Mouse (Mus musculus): Measurements from ENCODE around the gene Traf4. TPM values are rescaled to one million over a fixed set of nuclear protein-coding genes. Genes with fewer than 3 reads are reported as not detected.
"Not testable (repeated sequence)": the region's sequence is repeated elsewhere in the genome, so short reads cannot be mapped to it uniquely, and the experiment has no call there.

Gene Traf4
- polyA plus RNA-seq, 2 experiments = 17.1 to 35.1 TPM

- 20% methylated on average over 5 of the region's 5 CpGs for WGBS (ENCODE audit: insufficient replicate concordance)
- Histone ChIP-seq H3K4me1 (replicated peaks; ENCODE audit: control insufficient read depth in 2 of 2, insufficient read depth in 2 of 2, low read length in 1 of 2) (peaks cover 15 to 27% of the 10 kb centered on the region in 2 experiments), H3K36me3 (replicated peaks; ENCODE audit: control insufficient read depth, insufficient read depth, low read depth) (no peaks in the 10 kb centered on the region; the same call in 1 of the 2 replicates), H3K27me3 (ENCODE audit: control insufficient read depth, insufficient read depth, low read length) (no peaks in the 10 kb centered on the region), H3K9ac (replicated peaks) (peak overlapping the region; percentile 9; the same call in 1 of the 2 replicates), H3K9me3 (ENCODE audit: control insufficient read depth, low read length) (no peaks in the 10 kb centered on the region), H3K4me3 (ENCODE audit: insufficient read depth in 1 of 2, low read depth in 2 of 2, low read length in 2 of 2) (no peak overlapping the region), H3K4me2 (ENCODE audit: low read depth) (peak overlapping the region; percentile 24; the same call in 1 of the 2 replicates), H3K27ac (peak overlapping the region; percentile 25)
- DNase-seq (ENCODE audit: low read depth in 3 of 3, low spot score in 3 of 3) = no peak
- TF ChIP-seq EP300 (IDR thresholded peaks at IDR 0.05; ENCODE audit: low read depth) (peak; percentile 33; the same call in 1 of the 2 replicates), CTCF (IDR thresholded peaks at IDR 0.05; ENCODE audit: low read depth) (no peak)
- peak; percentile 31; the same call in 1 of the 2 replicates for ATAC-seq (ENCODE audit: insufficient read depth)
Observed at GRCm38 (mm10) chr11:78140665-78141064, 24.7 kb downstream of the Traf4 start.

- no peak for ATAC-seq (ENCODE audit: insufficient read depth)
- no peak overlapping the region for H3K4me3 ChIP-seq (ENCODE audit: insufficient read depth in 1 of 2, low read depth in 2 of 2, low read length in 2 of 2)
- no peaks in the 10 kb centered on the region for H3K9me3 ChIP-seq (ENCODE audit: control insufficient read depth, low read length)
- WGBS (ENCODE audit: insufficient replicate concordance) = 67% methylated on average over 3 of the region's 3 CpGs
- H3K36me3 ChIP-seq (replicated peaks; ENCODE audit: control insufficient read depth, insufficient read depth, low read depth) = no peaks in the 10 kb centered on the region; the same call in 1 of the 2 replicates
- peaks cover 31 to 46% of the 10 kb centered on the region in 2 experiments for H3K4me1 ChIP-seq (replicated peaks; ENCODE audit: control insufficient read depth in 2 of 2, insufficient read depth in 2 of 2, low read length in 1 of 2)
- TF ChIP-seq CTCF (IDR thresholded peaks at IDR 0.05; ENCODE audit: low read depth) = no peak
- TF ChIP-seq EP300 (IDR thresholded peaks at IDR 0.05; ENCODE audit: low read depth) = no peak
- no peaks in the 10 kb centered on the region for H3K27me3 ChIP-seq (ENCODE audit: control insufficient read depth, insufficient read depth, low read length)
- DNase-seq (ENCODE audit: low read depth in 3 of 3, low spot score in 3 of 3) = no peak
- no peak overlapping the region for H3K9ac ChIP-seq (replicated peaks)
- no peak overlapping the region for H3K4me2 ChIP-seq (ENCODE audit: low read depth)
- no peak overlapping the region for H3K27ac ChIP-seq
Observed at GRCm38 (mm10) chr11:78138023-78138422, 27.4 kb downstream of the Traf4 start.

GRCm38 (mm10) chr11:78137584-78137983 is 27.8 kb downstream of the Traf4 start:
- 69% methylated on average over 4 of the region's 4 CpGs for WGBS (ENCODE audit: insufficient replicate concordance)
- H3K9ac ChIP-seq (replicated peaks) = no peak overlapping the region
- no peak overlapping the region for H3K27ac ChIP-seq
- H3K9me3 ChIP-seq (ENCODE audit: control insufficient read depth, low read length) = no peaks in the 10 kb centered on the region
- no peaks in the 10 kb centered on the region for H3K36me3 ChIP-seq (replicated peaks; ENCODE audit: control insufficient read depth, insufficient read depth, low read depth)
- no peak overlapping the region for H3K4me3 ChIP-seq (ENCODE audit: insufficient read depth in 1 of 2, low read depth in 2 of 2, low read length in 2 of 2)
- H3K4me2 ChIP-seq (ENCODE audit: low read depth) = no peak overlapping the region
- no peak for DNase-seq (ENCODE audit: low read depth in 3 of 3, low spot score in 3 of 3)
- no peak for ATAC-seq (ENCODE audit: insufficient read depth)
- TF ChIP-seq CTCF (IDR thresholded peaks at IDR 0.05; ENCODE audit: low read depth) = no peak
- no peak for TF ChIP-seq EP300 (IDR thresholded peaks at IDR 0.05; ENCODE audit: low read depth)
- H3K27me3 ChIP-seq (ENCODE audit: control insufficient read depth, insufficient read depth, low read length) = no peaks in the 10 kb centered on the region
- H3K4me1 ChIP-seq (replicated peaks; ENCODE audit: control insufficient read depth in 2 of 2, insufficient read depth in 2 of 2, low read length in 1 of 2) = peaks cover 36 to 50% of the 10 kb centered on the region in 2 experiments

- 16% methylated on average over 1 of the region's 1 CpGs for WGBS (ENCODE audit: insufficient replicate concordance)
- no peak for ATAC-seq (ENCODE audit: insufficient read depth)
- Histone ChIP-seq H3K27me3 (ENCODE audit: control insufficient read depth, insufficient read depth, low read length) (no peaks in the 10 kb centered on the region), H3K9me3 (ENCODE audit: control insufficient read depth, low read length) (no peaks in the 10 kb centered on the region), H3K4me1 (replicated peaks; ENCODE audit: control insufficient read depth in 2 of 2, insufficient read depth in 2 of 2, low read length in 1 of 2) (peaks cover 31 to 53% of the 10 kb centered on the region in 2 experiments), H3K36me3 (replicated peaks; ENCODE audit: control insufficient read depth, insufficient read depth, low read depth) (no peaks in the 10 kb centered on the region), H3K4me2 (ENCODE audit: low read depth) (no peak overlapping the region), H3K4me3 (ENCODE audit: insufficient read depth in 1 of 2, low read depth in 2 of 2, low read length in 2 of 2) (no peak overlapping the region), H3K9ac (replicated peaks) (no peak overlapping the region), H3K27ac (no peak overlapping the region)
- no peak for DNase-seq (ENCODE audit: low read depth in 3 of 3, low spot score in 3 of 3)
- TF ChIP-seq EP300 (IDR thresholded peaks at IDR 0.05; ENCODE audit: low read depth) (no peak), CTCF (IDR thresholded peaks at IDR 0.05; ENCODE audit: low read depth) (no peak)
Observed at GRCm38 (mm10) chr11:78136132-78136531, 29.3 kb downstream of the Traf4 start.

- not testable (repeated sequence) for H3K4me3 ChIP-seq (ENCODE audit: insufficient read depth in 1 of 2, low read depth in 2 of 2, low read length in 2 of 2); H3K9me3 ChIP-seq (ENCODE audit: control insufficient read depth, low read length); H3K27ac ChIP-seq; H3K27me3 ChIP-seq (ENCODE audit: control insufficient read depth, insufficient read depth, low read length); H3K4me2 ChIP-seq (ENCODE audit: low read depth); DNase-seq (ENCODE audit: low read depth in 3 of 3, low spot score in 3 of 3); H3K36me3 ChIP-seq (replicated peaks; ENCODE audit: control insufficient read depth, insufficient read depth, low read depth); H3K9ac ChIP-seq (replicated peaks); ATAC-seq (ENCODE audit: insufficient read depth)
- 66% methylated on average over 7 of the region's 7 CpGs for WGBS (ENCODE audit: insufficient replicate concordance)
- peaks cover 23 to 45% of the 10 kb centered on the region in 2 experiments for H3K4me1 ChIP-seq (replicated peaks; ENCODE audit: control insufficient read depth in 2 of 2, insufficient read depth in 2 of 2, low read length in 1 of 2)
Observed at GRCm38 (mm10) chr11:78135314-78135713, 30.1 kb downstream of the Traf4 start.

Data from liver, embryonic 14.5 days (tissue).